Mouse (Mus musculus) layer of hippocampus, adult 2 months (tissue): Measurements from ENCODE around the gene Mpig6b. TPM values are rescaled to one million over a fixed set of nuclear protein-coding genes. Genes with fewer than 3 reads are reported as not detected.

Experiments
- DNase-seq, 2 experiments: peaks; one replicate each; pipeline ENCODE4 v3.0.0; 2022; ENCODE audit warnings: low spot score in 2 of 2
- H3K27ac ChIP-seq: fragments of 200-600 bp; 2 replicates; pipeline ENCODE4 v1.8.1; 2022
- H3K4me3 ChIP-seq: fragments of 200-600 bp; 2 replicates; pipeline ENCODE4 v1.8.1; 2022; ENCODE audit warnings: mild to moderate bottlenecking
- CTCF ChIP-seq: fragments of 200-600 bp; conservative IDR thresholded peaks from 2 replicates; pipeline ENCODE4 v1.8.1; 2022; ENCODE audit warnings: antibody characterized with exemption, mild to moderate bottlenecking, moderate library complexity
- total RNA-seq, 2 experiments: library from RNA; stranded (reverse); gene quantifications; 2 replicates each; pipeline ENCODE4 v1.2.3; 2021

Gene Mpig6b
- total RNA-seq, 2 experiments from 2014 or later = not detected

DNA sequence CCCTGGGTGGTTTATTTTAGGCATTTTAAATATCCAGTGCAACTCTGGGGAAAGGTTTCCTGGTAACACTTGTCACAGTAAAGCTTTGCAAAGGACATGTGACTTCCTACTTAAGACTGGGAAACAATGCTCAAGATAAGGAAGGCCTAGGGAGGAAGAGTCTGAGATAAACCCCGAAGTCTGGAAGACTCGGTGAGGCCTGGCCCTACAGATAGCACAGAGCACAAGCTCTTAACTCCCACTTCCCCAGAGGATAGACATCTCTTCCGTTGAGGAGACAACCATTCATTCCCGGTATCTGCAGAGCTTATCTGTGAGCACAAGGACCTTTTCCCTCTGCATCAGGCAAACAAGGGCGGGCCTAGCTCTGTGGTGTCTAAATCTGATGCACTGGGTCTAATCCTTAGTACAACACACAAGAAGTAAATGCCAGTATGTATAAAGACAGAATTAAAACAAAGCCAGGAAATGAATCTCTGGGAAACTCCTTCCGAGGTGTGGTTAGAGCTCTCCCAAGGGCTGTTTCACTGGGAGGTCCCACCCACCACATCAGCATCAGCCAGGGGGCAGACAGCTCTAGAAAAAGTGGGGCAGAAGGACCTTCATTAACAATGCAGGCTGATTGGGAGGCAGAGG lies 44.0 kb downstream of the Mpig6b start:
- Histone ChIP-seq H3K27ac (peak overlapping the region; percentile 12; the same call in 1 of the 2 replicates), H3K4me3 (no peak overlapping the region)
- DNase-seq = no peak
- TF ChIP-seq CTCF = no peak

DNA sequence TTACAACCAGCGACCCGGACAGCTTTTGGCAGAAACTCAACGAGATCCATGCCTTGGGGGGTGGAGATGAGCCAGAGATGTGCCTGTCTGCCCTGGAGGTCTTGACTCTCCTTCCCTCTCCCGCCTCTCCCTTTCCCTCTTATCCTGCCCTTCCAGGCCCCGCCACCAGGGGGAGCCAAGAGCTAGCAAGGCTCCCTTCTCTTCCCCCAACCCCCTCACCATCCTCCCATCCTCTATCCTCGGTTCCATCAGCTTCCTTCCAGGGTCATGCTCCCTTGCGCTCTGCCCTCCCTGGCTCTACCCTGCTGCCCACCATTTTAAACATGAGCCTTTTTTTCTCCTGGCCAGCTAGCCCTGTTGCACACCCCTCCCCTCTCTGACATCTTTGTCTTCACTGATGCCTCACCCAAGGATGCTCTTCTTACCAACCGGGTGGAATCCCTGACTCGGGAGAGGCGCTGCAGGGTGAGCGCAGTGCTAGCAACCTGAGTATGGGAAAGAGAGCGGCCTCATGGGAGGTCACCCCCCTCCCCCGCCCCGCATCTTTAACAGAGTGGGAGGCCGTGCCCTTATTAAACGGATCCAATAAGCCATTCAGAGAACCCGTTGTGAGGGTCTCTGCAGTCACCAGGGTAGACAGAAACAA lies 44.7 kb downstream of the Mpig6b start:
- peak; percentile 97 for TF ChIP-seq CTCF
- Histone ChIP-seq H3K4me3 (peak overlapping the region; percentile 29; the same call in 1 of the 2 replicates), H3K27ac (peak overlapping the region; percentile 12; the same call in 1 of the 2 replicates)
- DNase-seq = peak; percentile 74 to 94

DNA sequence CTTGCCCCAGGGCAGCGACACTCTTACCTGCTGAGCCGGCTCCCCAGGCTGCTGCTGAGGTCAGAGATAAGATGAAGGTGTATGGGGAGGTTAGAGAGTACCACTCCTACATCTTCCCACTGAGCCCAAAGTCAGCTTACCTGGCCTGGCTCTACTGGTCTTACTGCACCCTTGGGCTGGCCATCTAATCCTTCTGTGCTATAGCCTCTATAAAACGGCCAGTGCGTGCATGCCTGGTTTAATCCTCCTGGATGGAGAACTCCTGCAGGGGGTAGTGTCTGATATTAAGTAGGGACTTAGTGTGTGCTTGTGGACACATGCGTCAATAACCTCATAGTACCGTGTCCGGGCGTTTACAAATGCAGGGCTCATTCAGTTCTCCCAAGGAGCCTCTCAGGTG lies 45.4 kb downstream of the Mpig6b start:
- Histone ChIP-seq H3K27ac (no peak overlapping the region), H3K4me3 (no peak overlapping the region)
- no peak for DNase-seq
- TF ChIP-seq CTCF = no peak

DNA sequence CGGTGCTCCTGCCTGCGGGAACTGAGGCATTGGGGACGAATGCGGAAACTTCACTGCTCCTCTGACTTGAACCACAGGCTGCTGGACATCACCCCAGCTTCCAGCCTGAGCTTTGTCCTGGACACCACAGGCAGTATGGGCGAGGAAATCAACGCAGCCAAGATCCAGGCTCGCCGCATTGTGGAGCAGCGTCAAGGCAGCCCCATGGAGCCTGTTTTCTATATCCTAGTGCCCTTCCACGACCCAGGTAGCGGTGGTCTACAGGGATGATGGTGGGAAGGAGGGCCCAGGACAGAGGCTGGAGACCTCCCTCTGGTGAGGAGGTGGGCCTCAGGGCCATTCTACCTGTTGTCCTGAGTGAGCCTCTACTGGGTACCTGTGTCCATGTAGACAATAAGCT lies 46.1 kb downstream of the Mpig6b start:
- TF ChIP-seq CTCF = no peak
- DNase-seq = no peak
- H3K27ac ChIP-seq = no peak overlapping the region
- H3K4me3 ChIP-seq = no peak overlapping the region

DNA sequence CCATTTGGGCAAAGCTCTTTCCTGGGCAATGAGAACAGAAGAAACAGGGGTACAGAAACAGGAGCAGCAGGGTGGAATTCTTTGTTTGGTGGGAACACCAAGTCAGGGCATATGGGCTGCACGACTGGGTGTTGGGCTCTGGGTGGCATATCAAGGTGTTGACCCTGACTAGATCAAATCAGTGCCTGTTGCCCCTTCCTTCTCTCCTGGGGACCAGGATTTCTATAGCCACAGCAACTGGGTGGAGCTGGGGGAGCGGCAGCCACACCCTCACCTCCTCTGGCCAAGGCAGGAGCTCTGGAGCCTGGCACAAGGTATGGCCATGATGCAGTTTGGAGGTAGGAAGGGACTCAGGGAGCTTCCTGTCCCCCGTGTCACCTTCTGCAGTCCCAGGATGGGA lies 47.8 kb downstream of the Mpig6b start:
- no peak for DNase-seq
- Histone ChIP-seq H3K4me3 (no peak overlapping the region), H3K27ac (no peak overlapping the region)
- no peak for TF ChIP-seq CTCF

DNA sequence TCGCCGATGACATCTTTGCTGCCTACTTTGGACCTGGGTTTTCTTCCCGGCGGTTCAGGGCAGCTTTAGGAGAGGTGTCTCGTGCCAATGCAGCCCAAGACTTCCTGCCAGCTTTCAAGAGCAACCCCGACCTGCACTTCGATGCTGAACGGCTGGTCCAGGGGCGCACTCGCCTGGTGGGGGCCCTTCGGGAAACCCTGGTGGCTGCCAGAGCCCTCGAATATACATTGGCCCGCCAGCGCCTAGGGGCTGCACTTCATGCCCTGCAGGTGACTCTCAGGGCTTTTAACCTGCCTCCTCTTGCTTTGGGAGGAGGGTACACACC lies 48.3 kb downstream of the Mpig6b start:
- Histone ChIP-seq H3K27ac (no peak overlapping the region), H3K4me3 (no peak overlapping the region)
- no peak for DNase-seq
- TF ChIP-seq CTCF = no peak

DNA sequence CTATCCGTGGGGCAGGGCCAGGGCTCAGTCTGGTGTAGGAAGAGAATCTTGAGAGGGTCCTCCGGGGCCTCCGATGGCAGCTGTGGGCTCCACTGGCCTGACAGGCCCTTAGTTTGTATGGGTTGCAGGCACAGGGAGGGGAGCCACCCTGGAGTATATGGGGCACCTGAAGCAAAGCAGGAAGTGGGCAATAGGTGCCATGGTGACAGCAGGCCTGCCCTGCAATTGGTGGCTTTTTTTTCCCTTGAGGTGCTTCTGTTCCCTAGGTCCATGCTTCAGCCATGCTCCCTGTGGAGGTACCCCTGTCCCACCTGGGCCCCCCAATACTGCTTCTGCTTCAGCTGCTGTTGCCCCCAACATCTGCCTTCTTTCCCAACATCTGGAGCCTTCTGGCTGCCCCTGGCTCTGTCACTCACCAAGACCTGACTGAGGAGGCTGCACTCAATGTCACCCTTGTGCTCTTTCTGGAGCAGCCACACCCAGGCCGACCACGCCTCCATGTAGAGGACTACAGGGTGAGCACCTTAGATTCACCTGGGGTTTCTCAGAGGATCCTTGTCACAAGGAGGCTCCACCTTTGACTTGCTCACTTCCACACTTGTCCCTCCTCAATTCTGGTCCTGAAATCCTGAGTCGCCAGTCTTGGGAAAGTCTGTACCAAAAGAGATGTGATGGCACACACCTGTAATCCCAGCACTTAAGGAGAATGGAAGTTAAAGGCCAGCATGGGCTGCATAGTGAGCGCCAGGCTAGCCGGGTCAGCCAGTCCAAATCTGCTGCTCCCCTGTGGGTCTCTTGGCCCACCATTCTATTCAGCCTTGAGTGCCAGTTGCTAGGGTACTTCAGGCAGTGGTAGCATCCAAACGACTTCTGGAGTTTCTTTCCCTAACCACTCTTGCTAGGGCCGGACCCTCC lies 48.9 kb downstream of the Mpig6b start:
- DNase-seq = no peak
- Histone ChIP-seq H3K27ac (no peak overlapping the region), H3K4me3 (no peak overlapping the region)
- TF ChIP-seq CTCF = no peak

DNA sequence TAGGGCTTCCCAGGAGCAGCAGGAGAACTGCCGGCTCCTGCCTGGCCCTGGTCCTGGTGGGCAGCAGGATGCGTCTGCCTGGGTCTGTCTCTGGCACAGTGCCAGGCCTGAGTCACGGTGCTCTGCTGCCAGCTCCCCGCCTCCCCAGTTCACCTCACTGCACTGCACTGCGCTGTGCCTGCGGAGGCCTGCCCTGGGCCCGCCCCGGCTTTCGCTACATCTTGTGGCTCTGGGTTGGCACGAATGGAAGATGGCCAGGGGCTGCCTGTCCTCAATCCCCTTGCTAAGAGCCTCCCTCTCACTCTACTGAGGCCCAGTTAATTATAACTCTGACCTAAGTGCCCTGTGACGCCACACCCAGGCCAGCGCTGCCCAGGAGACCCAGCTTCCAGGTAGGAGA lies 49.6 kb downstream of the Mpig6b start, which contains the start of gene Vwa7:
Vwa7 (plus strand) TSS at position 204 of the 400 bp plus-strand sequence.
- Histone ChIP-seq H3K27ac (no peak within 1 kb of the TSS), H3K4me3 (no peak within 1 kb of the TSS)
- TF ChIP-seq CTCF = no peak
- no peak for DNase-seq

DNA sequence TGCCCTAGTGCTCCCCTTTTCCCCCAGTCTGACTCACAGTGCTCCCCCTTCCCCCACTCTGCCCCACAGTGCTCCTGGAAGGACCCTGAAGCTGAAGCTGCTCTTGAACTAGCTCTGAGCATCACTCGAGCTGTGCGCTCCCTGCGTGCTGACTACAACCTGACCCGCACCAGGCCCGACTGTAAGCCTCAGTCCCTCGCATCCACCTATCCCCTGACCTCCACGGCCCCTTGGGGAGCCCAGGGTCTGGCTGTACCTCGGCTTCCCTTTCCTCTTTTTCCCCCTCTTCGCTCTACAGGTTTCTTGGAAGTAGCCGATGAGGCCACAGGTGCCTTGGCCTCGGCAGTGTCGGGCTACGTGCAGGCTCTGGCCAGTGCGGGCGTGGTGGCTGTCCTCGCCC lies 50.7 kb downstream of the Mpig6b start:
- no peak for TF ChIP-seq CTCF
- H3K27ac ChIP-seq = no peak overlapping the region
- H3K4me3 ChIP-seq = no peak overlapping the region
- no peak for DNase-seq

DNA sequence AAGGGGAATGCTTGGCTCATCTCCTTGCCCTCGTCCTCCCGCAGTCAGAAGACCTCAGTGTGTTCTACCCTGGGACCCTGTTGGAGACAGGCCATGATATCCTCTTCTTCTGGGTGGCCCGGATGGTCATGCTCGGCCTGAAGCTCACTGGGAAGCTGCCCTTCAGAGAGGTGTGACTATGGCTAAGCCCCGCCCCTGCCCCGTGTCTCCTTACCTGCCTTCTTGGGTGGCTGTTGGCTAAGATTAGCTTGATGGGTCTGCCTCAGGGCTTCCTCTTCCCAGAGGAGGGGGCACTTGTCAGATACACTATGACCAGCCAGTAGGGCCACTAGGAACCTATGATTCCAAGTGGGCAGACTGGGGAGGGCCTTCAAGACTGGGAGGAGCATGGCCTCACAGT lies 52.8 kb downstream of the Mpig6b start:
- TF ChIP-seq CTCF = no peak
- Histone ChIP-seq H3K27ac (no peak overlapping the region), H3K4me3 (no peak overlapping the region)
- no peak for DNase-seq

Other genes with a start within 250 kb of the Mpig6b start
- gene Stk19, start 229.2 kb downstream of the Mpig6b start, total RNA-seq = 10 to 100 TPM; 55.5 to 61.3 TPM
- gene Dxo, start 229.2 kb downstream of the Mpig6b start, total RNA-seq = 10 to 100 TPM; 39.7 to 42.3 TPM
- 10 to 100 TPM; 75.1 to 78.3 TPM for gene Skiv2l, start 216.0 kb downstream of the Mpig6b start, total RNA-seq
- gene Nelfe, start 215.8 kb downstream of the Mpig6b start, total RNA-seq = 10 to 100 TPM; 34.9 to 38.1 TPM
- not detected for gene Cfb, start 203.7 kb downstream of the Mpig6b start, total RNA-seq
- gene Zbtb12, start 186.7 kb downstream of the Mpig6b start, total RNA-seq = 1 to 10 TPM; 7.5 to 9.0 TPM
- not detected for gene Gm20547, start 184.1 kb downstream of the Mpig6b start, total RNA-seq
- gene C2, start 167.9 kb downstream of the Mpig6b start, total RNA-seq = 1 to 10 TPM; 1.1 to 1.8 TPM
- 100 to 1,000 TPM; 181 to 190 TPM for gene Ehmt2, start 167.7 kb downstream of the Mpig6b start, total RNA-seq
- under 1 TPM in 1 of 2 experiments, not detected in 1; 0.29 TPM for gene Slc44a4, start 151.7 kb downstream of the Mpig6b start, total RNA-seq
- 10 to 100 TPM; 39.4 to 43.1 TPM for gene Neu1, start 134.9 kb downstream of the Mpig6b start, total RNA-seq
- 10 to 100 TPM; 21.4 to 24.7 TPM for gene Hspa1b, start 106.9 kb downstream of the Mpig6b start, total RNA-seq
- not detected for gene Gm20481, start 96.3 kb downstream of the Mpig6b start, total RNA-seq
- gene Hspa1a, start 94.0 kb downstream of the Mpig6b start, total RNA-seq = 10 to 100 TPM; 16.9 to 18.1 TPM
- under 1 TPM; 0.44 to 0.49 TPM for gene Hspa1l, start 93.5 kb downstream of the Mpig6b start, total RNA-seq
- 10 to 100 TPM; 15.9 to 21.8 TPM for gene Lsm2, start 84.3 kb downstream of the Mpig6b start, total RNA-seq
- gene Vars, start 65.2 kb downstream of the Mpig6b start, total RNA-seq = 10 to 100 TPM; 48.2 to 55.1 TPM
- gene Vwa7, start 49.6 kb downstream of the Mpig6b start, total RNA-seq = under 1 TPM; 0.20 to 0.26 TPM
- gene Sapcd1, start 38.2 kb downstream of the Mpig6b start, total RNA-seq = under 1 TPM in 1 of 2 experiments, not detected in 1; 0.67 TPM
- gene Msh5, start 19.4 kb downstream of the Mpig6b start, total RNA-seq = 1 to 10 TPM in 1 of 2 experiments, under 1 TPM in 1; 0.26 to 1.1 TPM
- gene Clic1, start 16.2 kb downstream of the Mpig6b start, total RNA-seq = 1 to 10 TPM; 9.2 to 9.6 TPM
- 10 to 100 TPM; 13.7 to 15.8 TPM for gene Ddah2, start 7.1 kb downstream of the Mpig6b start, total RNA-seq
- gene Ly6g6c, start 796 bp downstream of the Mpig6b start, total RNA-seq = not detected
- gene Ly6g6e, start 10.7 kb upstream of the Mpig6b start, total RNA-seq = 1 to 10 TPM; 2.5 to 3.5 TPM
- 1 to 10 TPM; 1.1 TPM for gene Ly6g6d, start 11.9 kb upstream of the Mpig6b start, total RNA-seq
- under 1 TPM in 1 of 2 experiments, not detected in 1; 0.52 TPM for gene Ly6g6f, start 19.4 kb upstream of the Mpig6b start, total RNA-seq
- gene Abhd16a, start 23.1 kb upstream of the Mpig6b start, total RNA-seq = 100 to 1,000 TPM; 110 to 113 TPM
- not detected for gene Ly6g5c, start 42.1 kb upstream of the Mpig6b start, total RNA-seq
- gene Ly6g5b, start 49.2 kb upstream of the Mpig6b start, total RNA-seq = under 1 TPM in 1 of 2 experiments, not detected in 1; 0.54 TPM
- gene Gpank1, start 55.3 kb upstream of the Mpig6b start, total RNA-seq = 10 to 100 TPM; 15.0 to 15.9 TPM
- 100 to 1,000 TPM; 170 to 178 TPM for gene Csnk2b, start 55.9 kb upstream of the Mpig6b start, total RNA-seq
- 10 to 100 TPM; 25.2 to 29.3 TPM for gene D17H6S53E, start 60.2 kb upstream of the Mpig6b start, total RNA-seq
- gene Apom, start 65.9 kb upstream of the Mpig6b start, total RNA-seq = under 1 TPM; 0.37 to 0.49 TPM
- 100 to 1,000 TPM; 320 to 334 TPM for gene Bag6, start 69.0 kb upstream of the Mpig6b start, total RNA-seq
- 100 to 1,000 TPM; 339 to 370 TPM for gene Prrc2a, start 98.7 kb upstream of the Mpig6b start, total RNA-seq
- 10 to 100 TPM; 11.1 to 11.8 TPM for gene Aif1, start 109.9 kb upstream of the Mpig6b start, total RNA-seq
- 1 to 10 TPM; 6.2 to 8.6 TPM for gene Lst1, start 122.3 kb upstream of the Mpig6b start, total RNA-seq
- under 1 TPM; 0.76 to 0.77 TPM for gene Ltb, start 128.3 kb upstream of the Mpig6b start, total RNA-seq
- gene Tnf, start 135.8 kb upstream of the Mpig6b start, total RNA-seq = not detected
- under 1 TPM; 0.54 to 0.59 TPM for gene Lta, start 139.2 kb upstream of the Mpig6b start, total RNA-seq
- gene Gm16181, start 154.7 kb upstream of the Mpig6b start, total RNA-seq = not detected
- gene Atp6v1g2, start 167.5 kb upstream of the Mpig6b start, total RNA-seq = 100 to 1,000 TPM; 615 to 646 TPM
- gene Nfkbil1, start 169.6 kb upstream of the Mpig6b start, total RNA-seq = 10 to 100 TPM; 13.3 to 15.1 TPM
- 100 to 1,000 TPM; 230 to 239 TPM for gene Ddx39b, start 175.6 kb upstream of the Mpig6b start, total RNA-seq
- gene H2-D1, start 196.5 kb upstream of the Mpig6b start, total RNA-seq = 10 to 100 TPM; 15.7 to 21.2 TPM